Mouse (Mus musculus) CH12.LX (cell line): ENCODE results near the gene Cap2. TPM values are rescaled to one million over a fixed set of nuclear protein-coding genes. Genes with fewer than 3 reads are reported as not detected.

Experiments
- DNase-seq: peaks from one replicate; pipeline ENCODE4 v3.0.0-alpha.2; 2013; ENCODE audit errors: extremely low read depth
- H3K27ac ChIP-seq: 2 replicates; pipeline ENCODE4 v1.5.1; 2012; ENCODE audit warnings: low read depth, mild to moderate bottlenecking, control low read depth, moderate library complexity; ENCODE audit not compliant: insufficient read depth
- H3K27me3 ChIP-seq: replicated peaks from 2 replicates; pipeline ENCODE3; 2012; ENCODE audit warnings: inconsistent platforms
- H3K36me3 ChIP-seq, 2 experiments: replicated peaks in 1 of 2; 2 replicates each; pipeline versions ENCODE3 to v1.6.1; 2012; ENCODE audit warnings: inconsistent platforms in 1 of 2, low read length in 1 of 2, mild to moderate bottlenecking in 1 of 2, mixed read lengths in 1 of 2, moderate library complexity in 1 of 2; ENCODE audit not compliant: control insufficient read depth in 1 of 2, insufficient read depth in 1 of 2
- H3K4me1 ChIP-seq, 2 experiments: 2 replicates each; pipeline ENCODE4 v1.6.1; 2012; ENCODE audit warnings: inconsistent platforms in 1 of 2, moderate library complexity in 1 of 2; ENCODE audit not compliant: insufficient read depth in 2 of 2, control insufficient read depth in 1 of 2
- H3K4me2 ChIP-seq: 2 replicates; pipeline ENCODE4 v1.6.1; 2012; ENCODE audit warnings: low read depth, mild to moderate bottlenecking, control low read depth; ENCODE audit not compliant: poor library complexity, insufficient read depth, severe bottlenecking
- H3K4me3 ChIP-seq, 3 experiments: fragments of 150-350 bp in 1 of 3; sonication (generic) in 1 of 3; replicated peaks in 1 of 3; 2 replicates each; pipeline versions ENCODE3 to v1.5.1; 2011 to 2012; ENCODE audit warnings: low read depth in 2 of 3, low read length in 2 of 3, mild to moderate bottlenecking in 2 of 3, moderate library complexity in 2 of 3, control low read depth in 1 of 3, improper control_type of control experiment in 1 of 3, inconsistent platforms in 1 of 3, mixed read lengths in 1 of 3; ENCODE audit not compliant: poor library complexity in 1 of 3
- H3K79me2 ChIP-seq: replicated peaks from 2 replicates; pipeline ENCODE4 v1.6.1; 2012; ENCODE audit warnings: mild to moderate bottlenecking, moderate library complexity; ENCODE audit not compliant: control insufficient read depth, poor library complexity, insufficient read depth, severe bottlenecking; ENCODE audit errors: extremely low read depth
- H3K9ac ChIP-seq: 2 replicates; pipeline ENCODE4 v1.6.1; 2012; ENCODE audit warnings: low read depth, mild to moderate bottlenecking, control low read depth, moderate library complexity; ENCODE audit not compliant: insufficient read depth
- H3K9me3 ChIP-seq: replicated peaks from 2 replicates; pipeline ENCODE3; 2012; ENCODE audit warnings: low read length, inconsistent platforms, mixed read lengths
- CHD1 ChIP-seq: IDR thresholded peaks from 2 replicates; pipeline ENCODE4 v1.6.1; 2012; ENCODE audit warnings: low read depth, low read length, improper control_type of control experiment, inconsistent platforms
- CHD2 ChIP-seq: IDR thresholded peaks from 2 replicates; pipeline ENCODE4 v1.6.1; 2011; ENCODE audit warnings: low read length, improper control_type of control experiment
- CTCF ChIP-seq, 2 experiments: IDR thresholded peaks in 1 of 2; conservative IDR thresholded peaks in 1 of 2; 2 replicates each; pipeline ENCODE4 v1.5.1; 2011 to 2012; ENCODE audit warnings: low read depth in 2 of 2, low read length in 2 of 2, improper control_type of control experiment in 1 of 2, inconsistent platforms in 1 of 2, mild to moderate bottlenecking in 1 of 2, moderate library complexity in 1 of 2
- ELF1 ChIP-seq: IDR thresholded peaks from 2 replicates; pipeline ENCODE4 v1.6.1; 2014; ENCODE audit warnings: low read depth, mild to moderate bottlenecking, inconsistent platforms, low read length, improper control_type of control experiment
- EP300 ChIP-seq: IDR thresholded peaks from 2 replicates; pipeline ENCODE4 v1.6.1; 2011; ENCODE audit warnings: low read length, improper control_type of control experiment
- GABPA ChIP-seq: IDR thresholded peaks from 2 replicates; pipeline ENCODE4 v1.6.1; 2012; ENCODE audit warnings: low read depth, low read length, improper control_type of control experiment, inconsistent platforms; ENCODE audit not compliant: insufficient replicate concordance
- HCFC1 ChIP-seq: IDR thresholded peaks from 2 replicates; pipeline ENCODE4 v1.6.1; 2012; ENCODE audit warnings: low read depth, mild to moderate bottlenecking, inconsistent platforms, low read length, improper control_type of control experiment
- IRF4 ChIP-seq: IDR thresholded peaks from 2 replicates; pipeline ENCODE4 v1.6.1; 2014; ENCODE audit warnings: low read depth, mild to moderate bottlenecking, inconsistent platforms, low read length, improper control_type of control experiment
- JUN ChIP-seq: IDR thresholded peaks from 2 replicates; pipeline ENCODE4 v1.6.1; 2011; ENCODE audit warnings: low read depth, mild to moderate bottlenecking, low read length, improper control_type of control experiment, moderate library complexity; ENCODE audit not compliant: insufficient read depth
- KAT2A ChIP-seq: IDR thresholded peaks from 2 replicates; pipeline ENCODE4 v1.6.1; 2012; ENCODE audit warnings: low read length, improper control_type of control experiment, inconsistent platforms; ENCODE audit not compliant: insufficient replicate concordance
- MYC ChIP-seq: IDR thresholded peaks from 2 replicates; pipeline ENCODE4 v1.6.1; 2011; ENCODE audit warnings: low read depth, mild to moderate bottlenecking, improper control_type of control experiment, low read length
- NELFE ChIP-seq: IDR thresholded peaks from 2 replicates; pipeline ENCODE4 v1.6.1; 2011; ENCODE audit warnings: low read depth, low read length, improper control_type of control experiment
- PAX5 ChIP-seq: IDR thresholded peaks from 2 replicates; pipeline ENCODE4 v1.6.1; 2012; ENCODE audit warnings: low read length, inconsistent platforms, mixed read lengths
- POLR2A ChIP-seq: IDR thresholded peaks from 2 replicates; pipeline ENCODE4 v1.6.1; 2011; ENCODE audit warnings: low read depth, mild to moderate bottlenecking, improper control_type of control experiment, low read length
- POLR2AphosphoS2 ChIP-seq: IDR thresholded peaks from 2 replicates; pipeline ENCODE4 v1.6.1; 2011; ENCODE audit warnings: low read depth, low read length, improper control_type of control experiment
- RAD21 ChIP-seq: IDR thresholded peaks from 2 replicates; pipeline ENCODE4 v1.6.1; 2011; ENCODE audit warnings: low read depth, mild to moderate bottlenecking, low read length, improper control_type of control experiment, moderate library complexity
- SIN3A ChIP-seq: IDR thresholded peaks from 2 replicates; pipeline ENCODE4 v1.6.1; 2012; ENCODE audit warnings: low read length, improper control_type of control experiment, inconsistent platforms
- TBP ChIP-seq: conservative IDR thresholded peaks from 2 replicates; pipeline ENCODE4 v1.6.1; 2011; ENCODE audit warnings: low read depth, low read length, improper control_type of control experiment
- TCF12 ChIP-seq: IDR thresholded peaks from 2 replicates; pipeline ENCODE4 v1.6.1; 2014; ENCODE audit warnings: low read depth, mild to moderate bottlenecking, inconsistent platforms, low read length, improper control_type of control experiment
- UBTF ChIP-seq: IDR thresholded peaks from 2 replicates; pipeline ENCODE4 v1.6.1; 2012; ENCODE audit warnings: low read depth, mild to moderate bottlenecking, inconsistent platforms, low read length, improper control_type of control experiment, moderate library complexity
- USF1 ChIP-seq: IDR thresholded peaks from 2 replicates; pipeline ENCODE4 v1.6.1; 2014; ENCODE audit warnings: low read depth, mild to moderate bottlenecking, inconsistent platforms, low read length, improper control_type of control experiment
- USF2 ChIP-seq: conservative IDR thresholded peaks from 2 replicates; pipeline ENCODE4 v1.6.1; 2011; ENCODE audit warnings: low read depth, low read length, improper control_type of control experiment
- ZC3H11A ChIP-seq: IDR thresholded peaks from 2 replicates; pipeline ENCODE4 v1.6.1; 2012; ENCODE audit warnings: low read depth, mild to moderate bottlenecking, inconsistent platforms, low read length, improper control_type of control experiment
- ZKSCAN1 ChIP-seq: IDR thresholded peaks from 2 replicates; pipeline ENCODE4 v1.6.1; 2012; ENCODE audit warnings: low read depth, inconsistent platforms, low read length, improper control_type of control experiment, borderline replicate concordance
- dilution Hi-C: fragments of 300-500 bp; cut with MboI; formaldehyde crosslinking; loops from 2 replicates; pipeline ENCODE4 v1.14.3; 2020; ENCODE audit warnings: low sequenced_read_pairs; ENCODE audit not compliant: extremely low pct_unique_long_range_greater_than_20kb, extremely low pct_ligation_motif_present
- in situ Hi-C: fragments of 300-500 bp; cut with MboI; formaldehyde crosslinking; loops from 3 replicates; pipeline ENCODE4 v1.14.3; 2019; ENCODE audit warnings: low sequenced_read_pairs, low pct_ligation_motif_present, low pct_unique_long_range_greater_than_20kb, mixed read lengths
- polyA plus RNA-seq: library from polyadenylated mRNA; unstranded; fragments of >175 nt; gene quantifications from 2 replicates; pipeline ENCODE4 v1.2.1, GENCODE M21; 2012; ENCODE audit warnings: low read depth; ENCODE audit not compliant: insufficient read length
- total RNA-seq, 2 experiments: library from RNA; depleted of rRNA; stranded (reverse); fragments of 300-350 nt in 1 of 2; fragments of >200 nt in 1 of 2; gene quantifications; 2 replicates each; pipeline ENCODE4 v1.2.3; 2012 to 2014

The Cap2 gene
- total and polyA plus RNA-seq, 3 experiments: 0.04 to 0.11 TPM; not detected in 1

- no peak for DNase-seq
- no peak overlapping the region for H3K9ac ChIP-seq
- H3K79me2 ChIP-seq: no peaks in the 10 kb centered on the region
- in situ Hi-C loops: no loop called here
- no peak overlapping the region for H3K27ac ChIP-seq
- H3K4me2 ChIP-seq: no peak overlapping the region
- H3K27me3 ChIP-seq: no peaks in the 10 kb centered on the region
- dilution Hi-C loops: no loop called here
- TF ChIP-seq ELF1 (no peak), NELFE (no peak), TBP (no peak), CTCF (conservative IDR thresholded peaks at IDR 0.05 in 1 of 2, IDR thresholded peaks at IDR 0.05 in 1 of 2; ENCODE audit: low read depth in 2 of 2, low read length in 2 of 2) (no peak), GABPA (no peak), USF2 (no peak), CHD2 (no peak)
- H3K36me3 ChIP-seq: no peaks in the 10 kb centered on the region
- no peaks in the 10 kb centered on the region for H3K9me3 ChIP-seq
- H3K4me3 ChIP-seq: no peak overlapping the region
- no peaks in the 10 kb centered on the region for H3K4me1 ChIP-seq
Observed at GRCm38 (mm10) chr13:46526645-46527044, 25.0 kb downstream of the Cap2 start.

- no peak overlapping the region for H3K27ac ChIP-seq
- in situ Hi-C loops: no loop called here
- dilution Hi-C loops: no loop called here
Observed at GRCm38 (mm10) chr13:46527340-46527739, 25.7 kb downstream of the Cap2 start.

GRCm38 (mm10) chr13:46529037-46529436 lies 27.4 kb downstream of the Cap2 start:
- no peaks in the 10 kb centered on the region for H3K4me1 ChIP-seq
- no peak for TF ChIP-seq KAT2A
- no peak for TF ChIP-seq CHD2
- no peak for TF ChIP-seq ZC3H11A
- no peak for TF ChIP-seq HCFC1
- no peak for TF ChIP-seq GABPA
- no peak for TF ChIP-seq CTCF (conservative IDR thresholded peaks at IDR 0.05 in 1 of 2, IDR thresholded peaks at IDR 0.05 in 1 of 2; ENCODE audit: low read depth in 2 of 2, low read length in 2 of 2)
- no peak for TF ChIP-seq MYC
- no peak for TF ChIP-seq USF2
- no peak for TF ChIP-seq EP300
- no peak for TF ChIP-seq POLR2AphosphoS2
- no peak for TF ChIP-seq TCF12
- no peak for TF ChIP-seq JUN
- H3K79me2 ChIP-seq: no peaks in the 10 kb centered on the region
- H3K36me3 ChIP-seq: no peaks in the 10 kb centered on the region
- no peaks in the 10 kb centered on the region for H3K9me3 ChIP-seq
- no peak overlapping the region for H3K9ac ChIP-seq
- in situ Hi-C loops: no loop called here
- H3K4me3 ChIP-seq: no peak overlapping the region
- no peak overlapping the region for H3K4me2 ChIP-seq
- dilution Hi-C loops: no loop called here
- H3K27ac ChIP-seq: no peak overlapping the region
- H3K27me3 ChIP-seq: no peaks in the 10 kb centered on the region
- no peak for DNase-seq

More at GRCm38 (mm10) chr13:46527340-46527739, 25.7 kb downstream of the Cap2 start:
- Histone ChIP-seq H3K36me3 (no peaks in the 10 kb centered on the region), H3K4me3 (no peak overlapping the region), H3K27me3 (no peaks in the 10 kb centered on the region), H3K79me2 (no peaks in the 10 kb centered on the region), H3K9ac (no peak overlapping the region), H3K4me2 (no peak overlapping the region), H3K9me3 (no peaks in the 10 kb centered on the region), H3K4me1 (no peaks in the 10 kb centered on the region)
- no peak for DNase-seq
- TF ChIP-seq POLR2AphosphoS2: no peak
- no peak for TF ChIP-seq POLR2A
- no peak for TF ChIP-seq CHD1
- no peak for TF ChIP-seq IRF4
- no peak for TF ChIP-seq ZKSCAN1
- no peak for TF ChIP-seq PAX5
- no peak for TF ChIP-seq USF2
- TF ChIP-seq UBTF: no peak
- no peak for TF ChIP-seq CHD2
- no peak for TF ChIP-seq ELF1
- TF ChIP-seq RAD21: no peak
- no peak for TF ChIP-seq MYC
- TF ChIP-seq USF1: no peak
- TF ChIP-seq SIN3A: no peak
- no peak for TF ChIP-seq NELFE
- TF ChIP-seq, all 38 proteins: peak for 0
